Mouse (Mus musculus) adipocyte (in vitro differentiated cells): ENCODE results near the gene Gtf2ird2.

Experiments
- DNase-seq: peaks from one replicate; pipeline ENCODE4 v3.0.0-alpha.2; 2016; ENCODE audit warnings: low spot score

Gtf2ird2 gene

DNA sequence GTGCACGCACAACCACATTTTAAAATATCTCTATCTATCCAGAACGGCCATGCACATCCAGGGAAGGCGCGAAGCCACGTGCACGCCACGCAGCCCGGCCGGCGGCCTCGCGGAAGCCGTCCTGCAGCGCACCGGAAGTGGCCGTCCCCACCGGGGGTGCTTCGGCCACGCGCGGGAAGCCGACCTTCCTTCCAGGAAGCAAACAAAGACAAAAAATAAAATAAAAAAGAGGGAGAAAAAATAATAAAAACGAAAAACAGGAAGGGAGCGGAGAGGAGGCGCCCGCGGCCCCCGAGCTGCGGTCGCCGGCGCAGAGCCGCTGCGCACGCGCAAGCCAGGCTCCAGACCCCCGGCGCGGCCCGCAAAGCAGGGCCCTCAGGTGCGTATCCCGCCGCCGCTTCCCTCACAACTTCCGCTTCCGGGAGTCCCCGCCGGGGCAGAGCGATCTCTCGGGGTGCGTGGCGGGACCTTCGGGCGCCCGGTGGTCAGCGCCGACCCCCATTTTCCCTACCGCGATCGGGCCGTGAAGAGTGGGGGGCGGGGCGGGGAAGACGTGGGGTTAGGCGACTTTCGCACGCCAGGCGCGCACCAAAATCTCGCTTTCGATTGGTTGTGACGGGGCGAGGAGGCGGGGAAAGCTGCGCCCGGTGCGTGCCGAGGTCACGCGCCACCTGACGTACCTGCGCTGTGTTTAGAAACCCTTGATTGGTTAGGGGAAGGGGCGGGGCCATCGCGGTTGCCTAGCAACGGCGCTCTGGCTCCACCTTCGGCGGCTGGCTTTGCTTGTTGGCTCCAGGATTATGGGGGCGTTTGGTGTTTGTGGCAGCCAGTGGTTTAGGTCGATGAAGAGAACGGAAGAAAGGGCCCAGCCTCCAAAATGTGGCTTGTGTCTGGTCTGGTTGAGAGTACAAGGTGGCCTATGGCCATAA is at the start of gene Gtf2ird2:
Gene Gtf2ird2, plus strand, starts transcription at position 140 of the 929 bp plus-strand sequence.
- peak; percentile 98 for DNase-seq

DNA sequence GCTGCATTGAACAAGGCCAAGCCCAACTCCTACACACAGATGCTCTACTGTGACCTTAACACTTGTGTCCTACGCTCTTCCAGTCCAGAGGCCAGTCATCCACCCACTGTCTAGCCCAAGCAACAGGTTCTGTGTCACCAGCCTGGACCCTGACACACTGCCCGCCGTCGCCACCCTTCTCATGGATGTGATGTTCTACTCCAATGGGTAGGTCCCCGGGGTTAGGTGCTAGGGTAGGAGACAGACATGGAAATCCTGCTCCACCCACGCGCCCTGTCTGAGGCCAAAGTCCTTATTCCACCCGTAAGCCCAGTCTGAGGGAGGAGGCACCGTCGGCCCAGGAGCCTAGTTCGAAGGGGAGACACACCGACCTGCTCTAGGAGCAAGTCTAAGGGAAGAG is 47.8 kb upstream of the Gtf2ird2 start:
- no peak for DNase-seq

DNA sequence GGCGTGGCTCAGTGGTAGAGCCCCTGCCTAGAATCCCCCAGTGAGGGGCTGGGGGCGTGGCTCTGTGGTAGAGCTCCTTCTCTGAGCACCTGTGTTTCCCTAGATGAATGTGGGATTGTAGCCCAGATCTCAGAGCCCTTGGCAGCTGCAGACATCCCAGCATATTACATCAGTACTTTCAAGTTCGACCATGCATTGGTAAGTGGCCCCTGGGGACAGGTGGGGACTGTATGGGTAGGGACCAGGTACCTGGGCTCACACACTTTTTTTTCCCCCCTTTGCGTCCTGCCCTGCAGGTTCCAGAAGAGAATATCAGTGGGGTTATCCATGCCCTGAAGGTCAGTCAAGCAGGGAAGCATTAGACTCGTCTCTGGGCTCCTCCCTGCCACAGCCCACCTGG is 45.9 kb upstream of the Gtf2ird2 start:
- no peak for DNase-seq

DNA sequence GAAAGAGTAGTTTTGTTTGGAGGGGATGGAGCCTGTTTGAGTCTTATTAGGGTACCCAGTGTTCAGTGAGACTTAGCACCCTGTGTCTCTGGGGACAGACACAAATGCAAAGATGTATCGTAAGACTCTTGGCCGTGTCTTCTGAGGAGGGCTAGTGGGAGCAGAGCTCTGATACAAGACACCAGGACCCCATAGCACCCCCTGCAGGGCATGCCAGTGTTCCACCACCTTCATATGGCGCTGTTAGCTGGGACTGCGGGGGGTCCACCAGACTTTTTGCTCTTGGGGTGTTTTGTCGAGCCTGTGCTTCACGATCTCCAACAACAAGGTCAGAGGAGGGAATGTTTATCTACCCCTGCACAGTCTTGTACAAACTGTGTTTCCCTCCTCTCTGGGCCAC is 44.4 kb upstream of the Gtf2ird2 start:
- DNase-seq, result no peak

DNA sequence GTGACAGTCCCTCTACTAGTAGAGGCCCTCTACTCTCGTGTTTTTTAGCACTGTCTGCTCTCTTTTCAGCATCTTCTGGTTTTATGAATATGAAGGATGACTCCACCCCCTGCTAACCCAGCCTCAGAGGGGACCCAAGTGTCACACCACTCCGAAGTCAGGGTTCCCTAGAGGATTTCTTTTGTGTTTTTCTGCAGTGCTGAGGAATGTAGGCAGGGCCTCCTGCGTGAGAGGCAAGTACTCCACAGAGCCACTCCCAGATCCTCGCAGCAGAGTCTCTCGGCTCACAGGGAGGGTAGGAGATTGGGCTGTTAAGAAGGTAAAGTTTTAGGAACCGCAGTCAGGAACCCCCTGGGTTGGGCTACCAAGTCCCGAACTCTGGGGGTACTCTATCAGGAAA is 42.6 kb upstream of the Gtf2ird2 start:
- no peak for DNase-seq

DNA sequence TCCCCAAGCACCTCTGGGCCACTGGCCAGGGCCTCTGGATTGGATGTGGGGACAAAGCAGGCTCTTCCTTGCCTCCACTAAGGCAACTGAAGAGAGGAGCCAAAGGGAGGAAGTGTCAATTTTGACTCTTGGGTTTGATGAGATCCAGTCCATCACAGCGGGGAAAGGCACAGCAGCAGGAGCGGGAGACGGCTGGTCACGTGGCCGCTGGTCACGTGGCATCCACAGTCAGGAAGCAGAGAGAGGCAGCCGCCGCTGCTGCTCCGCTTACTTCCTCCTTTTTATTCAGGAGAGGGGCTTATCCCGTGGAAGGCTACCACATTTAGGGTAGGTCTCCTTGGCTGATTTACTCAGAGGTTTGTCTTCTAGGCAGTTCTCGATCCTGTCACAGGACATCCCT is 41.4 kb upstream of the Gtf2ird2 start:
- no peak for DNase-seq

DNA sequence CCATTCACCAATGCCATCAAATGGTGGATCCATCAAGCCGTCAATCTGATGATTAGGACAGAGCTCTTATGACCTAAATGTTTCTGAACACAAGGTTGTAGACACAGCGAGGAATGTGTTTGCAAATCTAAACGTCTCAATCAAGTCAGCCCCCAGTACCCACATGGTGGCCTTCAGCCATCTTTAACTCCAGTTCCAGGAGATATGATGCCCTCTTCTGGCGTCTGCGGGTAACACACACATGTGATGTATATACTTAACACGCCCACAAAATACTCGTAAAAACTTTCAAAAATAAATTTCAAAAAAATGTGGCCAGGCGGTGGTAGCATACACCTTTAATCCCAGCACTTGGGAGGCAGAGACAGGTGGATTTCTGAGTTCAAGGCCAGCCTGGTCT is 38.8 kb upstream of the Gtf2ird2 start:
- DNase-seq, result no peak

DNA sequence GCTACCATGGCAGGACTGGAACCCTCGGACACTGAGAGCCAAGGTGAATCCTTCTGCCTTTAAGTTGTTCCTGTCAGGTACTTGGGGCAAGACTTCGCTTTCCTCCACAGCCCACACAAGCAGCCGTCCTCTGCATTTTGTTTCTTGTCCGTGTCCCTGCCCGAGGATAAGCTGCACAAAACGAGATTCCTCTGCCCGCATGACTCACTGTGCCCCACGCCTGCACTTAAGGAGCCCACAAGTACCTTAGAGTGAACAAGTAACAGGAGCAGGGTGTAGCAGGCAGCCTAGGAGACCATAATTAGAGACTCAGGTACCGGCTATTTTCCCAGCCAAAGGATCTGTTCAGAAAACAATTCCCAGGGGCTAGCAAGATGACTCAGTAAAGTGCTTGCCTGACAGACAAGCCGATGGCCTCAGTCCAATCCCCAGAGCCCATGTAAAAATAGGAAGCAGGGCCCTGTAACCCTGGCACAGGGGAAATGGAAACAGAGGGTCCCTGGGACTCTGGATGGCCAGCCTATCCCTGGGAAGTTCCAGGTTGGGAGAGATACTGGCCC is 36.5 kb upstream of the Gtf2ird2 start:
- DNase-seq, result peak; percentile 39

DNA sequence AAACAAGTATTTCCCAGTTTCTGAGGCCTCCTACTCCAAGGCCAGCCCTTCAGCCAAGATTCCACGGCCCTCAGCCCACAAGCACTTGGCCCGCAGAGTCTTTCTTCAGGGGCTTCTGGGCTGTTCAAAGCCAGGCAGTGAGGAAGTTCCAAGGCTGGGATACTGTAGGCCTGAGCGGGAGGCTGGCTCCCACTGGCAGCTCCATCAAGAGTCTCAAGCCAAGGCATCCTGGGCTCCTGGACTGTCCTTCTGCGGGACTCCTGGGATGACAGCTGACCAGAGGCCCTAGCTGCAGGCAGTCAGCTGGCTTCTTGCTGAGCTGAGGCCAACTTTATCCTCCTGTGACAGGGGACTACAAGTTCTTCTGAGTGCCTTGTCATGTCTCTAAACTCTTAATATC is 35.7 kb upstream of the Gtf2ird2 start:
- no peak for DNase-seq

DNA sequence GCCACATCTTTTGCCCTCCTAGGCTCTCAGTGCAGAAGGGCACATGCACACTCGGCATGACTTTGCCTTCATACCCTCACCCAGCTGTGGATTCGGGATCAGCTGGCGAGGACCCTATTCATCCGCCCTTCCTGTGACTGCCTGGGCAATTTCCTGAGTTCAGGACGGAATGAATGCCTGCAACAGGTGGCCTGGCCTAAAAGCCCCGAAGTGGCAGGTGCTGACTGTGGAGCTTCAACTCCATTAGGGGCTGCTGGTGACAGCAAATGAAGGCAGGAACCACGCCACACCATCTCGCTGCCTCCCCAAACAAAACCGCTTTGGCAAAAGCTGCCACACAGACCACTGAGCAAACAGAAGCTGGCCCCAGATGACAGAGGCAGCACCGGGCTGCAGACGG is 31.9 kb upstream of the Gtf2ird2 start:
- DNase-seq, result no peak

DNA sequence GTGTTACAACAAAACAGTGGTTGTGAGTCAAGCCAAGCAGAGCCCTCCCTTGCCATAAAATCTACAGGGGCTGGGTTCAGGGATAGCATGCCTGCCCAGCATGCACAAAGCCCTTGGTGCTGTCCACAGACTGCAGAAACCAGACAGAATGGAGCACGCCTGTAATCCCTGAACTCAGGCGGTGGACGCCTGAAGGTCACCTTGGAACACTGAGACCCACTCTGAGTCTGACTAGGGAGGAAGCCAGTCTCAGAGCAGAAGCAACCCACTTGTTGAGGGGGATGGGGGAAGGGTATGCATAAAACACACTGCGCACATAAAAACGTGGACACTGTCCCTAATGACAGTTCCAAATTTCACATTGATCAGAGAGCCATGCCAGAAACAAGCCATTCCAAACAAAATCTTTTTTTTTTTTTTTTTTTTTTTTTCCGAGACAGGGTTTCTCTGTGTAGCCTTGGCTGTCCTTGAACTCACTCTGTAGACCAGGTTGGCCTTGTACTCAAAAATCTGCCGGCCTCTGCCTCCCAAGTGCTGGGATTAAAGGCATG is 27.8 kb upstream of the Gtf2ird2 start:
- DNase-seq, result no peak

DNA sequence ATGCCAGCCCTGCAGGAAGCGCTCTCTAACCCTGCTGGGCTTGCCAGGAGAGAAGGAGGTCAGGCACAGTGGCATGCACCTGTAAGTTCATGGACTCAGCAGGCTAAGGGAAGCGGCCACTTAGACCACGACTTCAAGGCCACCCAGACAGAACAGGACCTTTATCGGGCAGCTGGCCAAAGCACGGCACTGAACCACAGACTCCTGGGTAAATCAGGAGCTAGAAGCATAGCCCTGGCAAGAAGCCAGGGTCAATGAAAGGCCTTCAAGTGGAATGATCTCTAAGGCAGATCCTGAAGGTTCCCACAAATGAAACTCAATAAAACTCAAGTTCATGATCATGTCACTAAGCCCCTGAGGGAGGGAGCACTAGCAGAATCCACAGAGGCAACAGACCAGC is 19.1 kb upstream of the Gtf2ird2 start:
- DNase-seq, result no peak

DNA sequence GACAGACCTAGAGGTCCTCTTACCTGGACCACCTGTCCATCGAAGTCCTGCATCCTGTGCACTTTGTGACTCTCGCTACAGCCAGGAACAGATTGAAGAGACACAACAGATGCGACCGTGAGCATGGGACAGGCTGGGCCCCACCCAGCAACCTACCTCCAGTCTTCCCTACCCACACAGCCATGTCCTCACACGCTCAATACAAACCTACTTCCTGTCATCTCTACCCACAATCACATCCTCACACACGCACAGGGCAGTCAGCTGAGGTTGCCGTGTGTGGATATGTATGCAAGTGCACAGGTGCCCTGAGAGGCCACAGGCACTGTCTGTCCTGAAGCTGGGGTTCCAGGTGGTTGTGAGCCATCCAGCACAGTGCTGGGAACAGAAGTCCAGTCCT is 17.2 kb upstream of the Gtf2ird2 start:
- DNase-seq, result no peak

DNA sequence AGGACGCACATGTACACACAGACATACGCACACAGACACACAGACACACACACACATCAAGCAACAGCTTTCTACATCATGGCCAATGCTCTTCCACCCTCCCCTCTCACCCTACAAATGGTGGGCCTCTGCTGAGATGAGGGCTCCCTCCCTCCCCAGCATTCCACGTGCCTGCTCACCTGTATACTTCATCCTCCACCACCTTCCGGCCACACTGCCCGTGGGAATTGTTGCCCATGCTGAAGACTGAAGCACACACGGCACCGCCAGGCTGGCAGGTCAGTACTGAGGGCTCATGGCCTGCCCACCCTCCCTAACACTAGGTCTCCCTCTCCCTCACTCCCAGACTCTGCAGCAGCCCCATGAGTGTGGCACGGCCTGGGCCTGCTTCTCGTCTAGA is 15.8 kb upstream of the Gtf2ird2 start:
- no peak for DNase-seq

DNA sequence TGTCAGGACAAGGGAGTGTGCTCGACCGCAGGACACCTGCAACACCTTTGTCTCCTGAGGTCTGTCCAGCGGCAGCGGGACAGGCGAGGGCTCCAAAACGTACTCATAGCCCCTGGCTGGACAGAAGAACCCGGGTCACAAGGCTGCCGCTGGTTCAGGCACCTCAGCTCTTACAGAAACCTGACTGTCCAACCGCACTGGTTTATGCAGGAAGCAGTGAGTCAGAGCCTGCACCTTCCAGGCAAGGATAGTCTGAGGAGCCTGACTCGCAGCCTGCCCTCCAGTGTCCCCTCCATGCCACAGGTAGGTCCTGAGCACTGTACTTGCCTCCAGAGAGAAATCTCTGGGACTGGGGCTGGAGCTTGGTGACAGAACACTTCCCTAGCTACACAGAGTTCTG is 14.6 kb upstream of the Gtf2ird2 start:
- no peak for DNase-seq

DNA sequence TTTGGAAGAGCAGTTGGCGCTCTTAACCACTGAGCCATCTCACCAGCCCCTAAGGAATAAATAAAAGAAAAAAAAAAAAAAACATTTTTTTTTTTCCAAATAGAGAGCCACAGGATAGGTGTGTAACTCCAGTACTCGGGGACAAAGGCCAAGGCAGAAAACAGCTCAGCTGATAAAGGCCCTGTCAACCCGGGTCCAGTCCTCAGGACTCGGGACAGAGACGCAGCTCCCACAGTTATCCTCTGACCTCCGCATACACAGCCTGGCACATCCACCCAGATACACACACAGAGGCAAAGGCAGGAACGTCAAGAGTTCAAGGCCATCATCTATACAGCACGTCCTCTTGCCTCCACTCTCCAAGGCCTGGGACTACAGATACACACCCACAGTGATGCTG is 13.7 kb upstream of the Gtf2ird2 start:
- DNase-seq, result no peak

DNA sequence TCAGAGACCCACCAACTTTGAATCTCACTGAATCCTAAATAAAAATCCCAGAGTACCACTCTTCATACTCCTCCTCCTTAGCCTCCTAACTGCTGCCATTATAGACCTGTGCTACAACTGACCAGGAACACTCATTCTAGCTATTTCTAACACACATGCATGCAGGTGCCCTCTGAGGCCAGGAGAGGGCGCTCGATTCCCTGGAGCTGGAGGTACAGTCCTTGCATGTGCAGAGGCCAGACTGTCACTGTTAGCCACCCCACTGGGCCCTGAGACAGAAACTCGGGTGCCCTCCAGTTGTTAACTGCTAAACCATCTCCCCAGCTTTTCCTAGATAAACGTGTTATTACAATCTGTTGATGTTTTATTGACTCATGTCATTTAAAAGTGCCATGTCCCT is 10.6 kb upstream of the Gtf2ird2 start:
- peak; percentile 41 for DNase-seq

DNA sequence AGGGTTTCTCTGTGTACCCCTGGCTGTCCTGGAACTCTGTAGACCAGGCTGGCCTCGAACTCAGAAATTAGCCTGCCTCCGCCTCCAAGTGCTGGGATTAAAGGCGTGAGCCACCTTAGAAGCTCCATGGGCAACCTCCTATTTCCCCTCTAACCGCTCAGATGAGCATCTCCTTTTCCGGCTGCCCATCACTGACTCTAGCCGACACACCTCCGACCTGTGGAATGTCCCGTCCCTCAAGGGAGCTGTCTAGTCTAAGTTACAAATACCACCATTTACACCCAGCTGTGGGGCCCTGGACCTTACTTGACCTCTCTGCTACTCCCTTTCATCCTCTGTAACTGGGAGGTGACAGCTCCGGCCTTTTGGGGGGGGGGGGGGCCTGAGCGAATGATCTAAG is 8.1 kb upstream of the Gtf2ird2 start:
- DNase-seq, result peak; percentile 22

DNA sequence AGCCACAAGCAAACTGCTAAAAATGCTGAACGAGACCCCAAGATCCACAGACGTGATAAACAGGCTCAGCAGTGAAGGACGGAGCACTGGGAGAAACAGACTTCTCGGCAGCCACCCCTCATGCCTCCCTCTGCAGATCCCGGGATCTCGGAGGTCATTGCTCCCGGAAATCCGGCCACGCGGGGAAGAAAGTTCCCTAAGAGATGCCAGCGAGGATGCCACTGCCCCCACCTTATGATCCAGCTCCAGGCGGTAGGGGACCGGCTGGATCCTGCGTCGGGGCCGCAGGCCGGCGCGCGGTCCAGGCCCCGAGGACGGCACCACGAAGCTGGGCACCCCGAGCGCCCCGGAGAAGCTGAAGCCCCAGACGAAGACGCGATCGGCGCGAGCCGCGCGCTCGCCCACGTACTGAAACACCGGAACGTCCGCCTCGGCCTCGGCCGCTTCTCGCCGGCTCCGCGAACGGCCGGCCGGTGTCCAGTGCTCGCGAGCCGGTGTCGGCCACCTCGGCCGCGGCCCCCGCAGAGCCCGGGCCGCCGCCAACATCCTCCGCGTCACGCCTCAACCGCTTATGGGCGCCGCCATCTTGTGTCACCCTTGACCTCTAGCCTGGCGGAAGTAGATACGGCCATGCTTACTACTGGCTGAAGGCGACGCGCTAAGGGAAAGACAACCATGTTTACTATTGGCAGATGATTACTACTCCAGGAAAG is 7.5 kb upstream of the Gtf2ird2 start, which contains the start of gene Rcc1l:
Gene Rcc1l, minus strand, starts transcription at position 606 of the 713 bp plus-strand sequence.
- peak; percentile 95 for DNase-seq

DNA sequence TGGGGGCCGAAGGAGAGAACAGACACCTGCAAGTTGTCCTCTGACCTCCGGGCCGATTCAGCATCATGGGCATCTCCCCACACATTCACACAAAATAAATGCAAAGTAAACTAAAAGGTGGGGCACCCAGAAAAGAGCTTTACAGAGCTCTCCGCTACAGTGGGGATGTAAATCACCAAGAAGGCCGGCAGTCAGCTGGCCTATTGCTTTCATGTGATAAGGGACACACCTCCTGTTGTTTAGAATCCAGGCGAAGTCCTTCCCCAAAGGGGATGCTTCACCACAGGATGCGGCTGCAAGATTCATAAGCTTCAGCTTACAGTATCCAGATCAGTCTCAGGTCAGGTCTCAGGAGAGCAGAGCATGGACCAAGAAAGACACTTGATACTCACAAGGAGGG is 5.3 kb upstream of the Gtf2ird2 start:
- DNase-seq, result no peak

DNA sequence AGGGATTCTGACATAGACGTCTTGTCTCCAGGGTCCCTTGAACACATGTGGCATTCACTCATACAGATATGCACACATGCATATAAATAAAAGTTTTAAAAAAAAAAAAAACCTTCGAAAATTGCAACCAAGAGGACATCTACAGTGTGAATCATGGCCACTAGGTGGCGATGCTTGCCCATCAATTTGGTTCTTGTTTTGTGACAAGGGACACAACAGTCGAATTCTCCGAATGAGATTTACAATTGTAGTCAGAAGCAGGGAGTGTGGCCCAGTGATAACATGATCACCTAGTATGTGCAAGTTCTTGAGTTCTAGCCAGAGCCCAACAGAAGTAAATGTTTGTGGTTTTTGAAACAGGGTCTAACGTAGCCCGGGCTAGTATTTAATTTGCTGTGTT is 3.9 kb upstream of the Gtf2ird2 start:
- peak; percentile 96 for DNase-seq

DNA sequence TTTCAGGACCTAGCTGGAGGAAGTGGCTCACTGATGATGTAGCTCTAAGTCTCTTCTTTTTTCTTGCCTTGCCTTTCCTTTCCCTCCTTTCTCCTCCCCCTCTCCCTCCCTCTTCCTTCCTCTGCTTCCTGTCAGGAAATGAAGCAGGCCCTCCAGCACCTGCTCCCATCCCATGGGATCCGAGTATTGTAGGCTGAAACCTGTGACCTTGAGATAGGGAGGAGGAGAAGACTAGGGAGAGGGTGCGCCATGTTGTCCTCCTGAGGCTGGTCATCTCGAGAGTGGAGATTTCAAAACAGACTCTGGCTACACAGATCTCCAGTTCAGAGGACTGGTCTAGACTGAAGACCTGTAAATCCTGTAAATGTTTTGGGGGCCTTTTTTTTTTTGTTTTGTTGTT is 1.6 kb upstream of the Gtf2ird2 start:
- peak; percentile 26 for DNase-seq

DNA sequence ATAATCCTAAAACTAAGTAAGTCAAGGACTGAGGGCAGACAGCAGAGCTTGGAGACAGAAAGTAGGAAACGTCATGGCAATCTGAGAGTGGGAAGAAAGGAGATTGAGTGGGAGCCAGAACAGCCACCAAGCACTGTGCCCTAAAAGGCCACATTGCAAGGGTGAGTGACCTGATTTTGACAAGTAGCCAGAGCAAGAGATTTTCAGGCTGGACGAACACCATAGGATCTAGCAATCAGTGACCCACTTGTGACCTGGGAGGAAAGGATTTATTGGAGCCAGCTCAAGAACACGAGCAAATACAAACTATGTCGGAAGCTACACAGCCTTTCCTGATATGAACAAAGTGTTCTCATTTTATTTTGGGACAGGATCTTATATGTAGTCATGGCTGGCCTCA is 1.1 kb upstream of the Gtf2ird2 start:
- peak; percentile 89 for DNase-seq
